Mouse (Mus musculus) kidney, adult 8-10 months (tissue): Measurements from ENCODE around the gene Alg12.
"Not testable (repeated sequence)": the region's sequence is repeated elsewhere in the genome, so short reads cannot be mapped to it uniquely, and the experiment has no call there.

Experiments
- DNase-seq, 2 experiments: peaks; one replicate each; pipeline ENCODE4 v3.0.0; 2022

The Alg12 gene

DNA sequence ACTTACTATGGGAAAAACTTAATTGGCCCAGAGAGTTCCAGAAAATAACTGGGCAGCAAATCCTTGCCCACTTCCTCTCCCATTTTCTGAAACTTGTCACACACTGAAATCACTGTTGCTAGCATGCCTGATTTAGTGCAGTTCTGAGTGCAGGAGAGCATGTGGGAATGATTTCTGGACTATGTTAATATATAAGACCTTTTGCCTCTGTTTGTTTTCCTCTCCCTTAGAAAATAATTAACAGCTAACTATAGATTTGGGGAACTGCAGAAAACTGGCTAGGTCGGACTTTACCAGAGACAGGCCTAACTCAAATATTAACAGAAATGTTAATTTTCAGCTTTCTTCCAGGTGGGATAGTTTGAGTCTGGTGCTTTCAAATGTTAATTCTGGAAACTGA is 50.6 kb downstream of the Alg12 start:
- no peak for DNase-seq

GRCm38 (mm10) chr15:88766139-88766538 is 53.0 kb downstream of the Alg12 start:
- DNase-seq: not testable (repeated sequence)

- DNase-seq: no peak
Measured at GRCm38 (mm10) chr15:88761551-88761950, 57.6 kb downstream of the Alg12 start.

DNA sequence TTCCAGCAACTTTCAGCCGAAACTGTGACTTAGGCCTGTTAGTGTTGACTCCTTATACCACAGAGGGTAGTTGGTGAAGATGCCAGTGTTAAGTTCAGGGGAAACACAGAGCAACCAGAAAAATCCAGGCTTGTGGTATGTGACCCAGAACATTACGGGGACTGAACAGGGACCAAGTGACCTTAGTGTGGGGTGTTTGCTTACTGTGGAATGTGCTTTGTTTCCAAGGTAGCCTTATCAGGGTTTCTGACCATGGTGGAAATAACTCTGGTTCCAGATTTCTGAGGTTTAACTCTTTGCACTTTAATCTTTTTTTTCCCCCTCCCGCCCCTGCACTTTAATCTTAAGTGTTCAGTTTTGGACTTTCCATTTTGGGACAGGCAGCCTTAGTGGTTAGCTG is 61.1 kb downstream of the Alg12 start:
- DNase-seq: peak in 1 of 2 experiments; percentile 60

GRCm38 (mm10) chr15:88755761-88756160 is 63.4 kb downstream of the Alg12 start:
- DNase-seq: no peak
